Mouse (Mus musculus): Measurements from ENCODE around the gene Kcnq4. TPM values are rescaled to one million over a fixed set of nuclear protein-coding genes. Genes with fewer than 3 reads are reported as not detected.
A peak's percentile ranks its signal among the peaks of the same experiment; 100 is the strongest.

Kcnq4 gene
- total RNA-seq, 1 experiment: 0.45 TPM

DNA sequence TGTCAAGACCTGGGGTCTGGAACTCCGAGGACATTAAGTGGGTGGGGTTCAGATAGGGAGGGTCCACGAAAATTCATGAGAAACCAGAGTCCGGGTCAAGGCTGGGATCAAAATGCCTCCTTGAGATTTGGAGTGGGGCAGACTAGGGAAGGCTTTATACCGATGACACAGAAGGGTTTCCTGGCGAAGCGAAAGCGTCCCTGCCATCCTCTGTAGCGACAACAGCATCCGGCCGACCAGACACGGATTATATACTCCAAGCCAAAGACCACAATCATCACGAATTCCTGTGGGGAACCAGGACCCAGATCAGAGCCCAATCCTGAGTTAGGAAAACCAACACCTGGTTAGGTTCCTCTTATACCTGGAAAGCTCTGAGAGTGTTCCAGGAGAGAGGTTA lies 31.6 kb downstream of the Kcnq4 start:
- H3K4me3 ChIP-seq (ENCODE audit: insufficient read depth in 1 of 2, low read depth in 1 of 2, low read length in 2 of 2, poor library complexity in 1 of 2, severe bottlenecking in 1 of 2): peak overlapping the region; percentile 5 to 42; a peak in 2 of 4 replicates
- no peaks in the 10 kb centered on the region for H3K36me3 ChIP-seq (ENCODE audit: control insufficient read depth, insufficient read depth, low read length, poor library complexity, severe bottlenecking)
- in situ Hi-C loops (cut with MboI; ENCODE audit: low sequenced_read_pairs in 2 of 2, unreplicated experiment in 2 of 2): no loop called here
- no peak for TF ChIP-seq HCFC1 (IDR thresholded peaks at IDR 0.05; ENCODE audit: borderline replicate concordance, insufficient read depth, low read length)
- no peak for TF ChIP-seq ZC3H11A (IDR thresholded peaks at IDR 0.05; ENCODE audit: borderline replicate concordance, low read depth, low read length)
- no peak for TF ChIP-seq CHD2 (IDR thresholded peaks at IDR 0.05; ENCODE audit: low read depth, low read length)
- no peak for TF ChIP-seq MAFK (IDR thresholded peaks at IDR 0.05; ENCODE audit: insufficient read depth, low read depth, low read length)
- no peak for TF ChIP-seq ZNF384 (IDR thresholded peaks at IDR 0.05; ENCODE audit: low read depth, low read length)
- H3K27ac ChIP-seq (ENCODE audit: insufficient read depth, low read depth, low read length, poor library complexity, severe bottlenecking): no peak overlapping the region
- no peaks in the 10 kb centered on the region for H3K9me3 ChIP-seq (ENCODE audit: control insufficient read depth, insufficient read depth, low read depth, low read length)
- H3K4me1 ChIP-seq (ENCODE audit: control insufficient read depth in 2 of 2, insufficient read depth in 2 of 2, low read length in 2 of 2, poor library complexity in 1 of 2): peaks cover 1 to 5% of the 10 kb centered on the region in 2 experiments; a peak in 1 of 4 replicates
- no peak overlapping the region for H3K9ac ChIP-seq (ENCODE audit: insufficient read depth, low read depth, low read length, poor library complexity, severe bottlenecking)
- no peak for DNase-seq (ENCODE audit: low read depth, low spot score)

DNA sequence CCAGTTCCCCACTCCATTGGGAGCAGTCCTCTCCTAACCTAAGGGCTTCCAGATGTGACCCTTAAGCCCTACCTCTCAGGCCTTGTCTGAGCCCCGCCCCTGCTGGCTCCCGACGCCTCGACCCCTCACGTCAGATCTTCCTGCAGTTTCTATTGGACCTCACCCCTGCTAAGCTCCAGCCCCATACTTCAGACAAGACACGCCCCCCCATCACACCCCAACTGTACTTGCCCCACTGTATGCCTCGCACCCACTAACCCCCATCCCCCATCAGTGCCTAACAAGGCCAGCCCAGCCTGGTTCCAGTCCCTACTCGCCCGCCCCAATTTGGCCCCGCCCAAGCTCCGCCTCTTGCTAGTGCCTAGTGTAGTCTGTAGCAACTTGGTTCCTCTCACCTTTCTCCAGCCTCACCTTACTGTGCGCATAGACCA lies 32.3 kb downstream of the Kcnq4 start:
- in situ Hi-C loops (cut with MboI; ENCODE audit: low sequenced_read_pairs in 2 of 2, unreplicated experiment in 2 of 2): no loop called here
- peaks cover 1 to 5% of the 10 kb centered on the region in 2 experiments; a peak in 1 of 4 replicates for H3K4me1 ChIP-seq (ENCODE audit: control insufficient read depth in 2 of 2, insufficient read depth in 2 of 2, low read length in 2 of 2, poor library complexity in 1 of 2)

DNA sequence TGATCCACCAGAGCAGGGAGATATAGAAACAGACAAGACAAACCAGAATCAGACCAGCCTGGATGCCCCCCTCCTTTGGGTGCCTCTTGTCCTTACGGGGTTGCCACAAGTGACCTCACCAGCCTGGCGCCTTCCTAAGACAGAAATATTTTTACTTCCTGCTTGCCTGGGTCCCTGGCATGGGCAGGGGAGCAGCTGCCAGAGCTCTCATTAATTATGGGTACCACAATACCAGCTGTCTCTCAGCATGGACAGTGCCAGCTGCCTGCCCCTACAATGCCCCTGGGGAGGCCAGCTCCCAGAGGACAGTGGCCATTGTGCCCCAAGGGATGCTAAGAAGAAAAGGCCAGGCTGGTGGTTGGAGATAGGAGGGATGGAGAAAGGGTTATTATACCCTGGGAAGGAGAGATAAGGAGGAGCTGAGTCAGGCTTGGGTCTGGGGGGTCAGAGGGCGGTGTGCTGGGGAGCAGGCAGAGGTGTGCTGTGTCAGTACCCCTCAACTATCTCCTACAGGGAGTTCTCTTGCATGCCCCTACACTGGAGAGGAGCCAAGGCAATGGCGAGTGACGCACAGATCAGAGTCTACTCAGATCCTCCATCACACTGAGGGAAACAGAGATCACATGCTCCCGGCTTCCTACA lies 34.4 kb downstream of the Kcnq4 start:
- no peak overlapping the region for H3K27ac ChIP-seq (ENCODE audit: insufficient read depth, low read depth, low read length, poor library complexity, severe bottlenecking)
- peaks cover 1 to 5% of the 10 kb centered on the region in 2 experiments; a peak in 1 of 4 replicates for H3K4me1 ChIP-seq (ENCODE audit: control insufficient read depth in 2 of 2, insufficient read depth in 2 of 2, low read length in 2 of 2, poor library complexity in 1 of 2)
- no peak for DNase-seq (ENCODE audit: low read depth, low spot score)
- no peaks in the 10 kb centered on the region for H3K9me3 ChIP-seq (ENCODE audit: control insufficient read depth, insufficient read depth, low read depth, low read length)
- no peak overlapping the region for H3K9ac ChIP-seq (ENCODE audit: insufficient read depth, low read depth, low read length, poor library complexity, severe bottlenecking)
- no peaks in the 10 kb centered on the region for H3K36me3 ChIP-seq (ENCODE audit: control insufficient read depth, insufficient read depth, low read length, poor library complexity, severe bottlenecking)
- no peak for TF ChIP-seq MAFK (IDR thresholded peaks at IDR 0.05; ENCODE audit: insufficient read depth, low read depth, low read length)
- TF ChIP-seq CHD2 (IDR thresholded peaks at IDR 0.05; ENCODE audit: low read depth, low read length): no peak
- no peak for TF ChIP-seq ZC3H11A (IDR thresholded peaks at IDR 0.05; ENCODE audit: borderline replicate concordance, low read depth, low read length)
- TF ChIP-seq HCFC1 (IDR thresholded peaks at IDR 0.05; ENCODE audit: borderline replicate concordance, insufficient read depth, low read length): no peak
- TF ChIP-seq ZNF384 (IDR thresholded peaks at IDR 0.05; ENCODE audit: low read depth, low read length): no peak
- no peak overlapping the region for H3K4me3 ChIP-seq (ENCODE audit: insufficient read depth in 1 of 2, low read depth in 1 of 2, low read length in 2 of 2, poor library complexity in 1 of 2, severe bottlenecking in 1 of 2)
- in situ Hi-C loops (cut with MboI; ENCODE audit: low sequenced_read_pairs in 2 of 2, unreplicated experiment in 2 of 2): no loop called here

More for the DNA sequence above, 32.3 kb downstream of the Kcnq4 start:
- peak; percentile 73 for DNase-seq (ENCODE audit: low read depth, low spot score)
- Histone ChIP-seq H3K36me3 (ENCODE audit: control insufficient read depth, insufficient read depth, low read length, poor library complexity, severe bottlenecking) (no peaks in the 10 kb centered on the region), H3K9ac (ENCODE audit: insufficient read depth, low read depth, low read length, poor library complexity, severe bottlenecking) (no peak overlapping the region), H3K9me3 (ENCODE audit: control insufficient read depth, insufficient read depth, low read depth, low read length) (no peaks in the 10 kb centered on the region), H3K4me3 (ENCODE audit: insufficient read depth in 1 of 2, low read depth in 1 of 2, low read length in 2 of 2, poor library complexity in 1 of 2, severe bottlenecking in 1 of 2) (peak overlapping the region; percentile 5 to 42; a peak in 3 of 4 replicates), H3K27ac (ENCODE audit: insufficient read depth, low read depth, low read length, poor library complexity, severe bottlenecking) (no peak overlapping the region)
- TF ChIP-seq CHD2 (IDR thresholded peaks at IDR 0.05; ENCODE audit: low read depth, low read length) (no peak), MAFK (IDR thresholded peaks at IDR 0.05; ENCODE audit: insufficient read depth, low read depth, low read length) (no peak)

DNA sequence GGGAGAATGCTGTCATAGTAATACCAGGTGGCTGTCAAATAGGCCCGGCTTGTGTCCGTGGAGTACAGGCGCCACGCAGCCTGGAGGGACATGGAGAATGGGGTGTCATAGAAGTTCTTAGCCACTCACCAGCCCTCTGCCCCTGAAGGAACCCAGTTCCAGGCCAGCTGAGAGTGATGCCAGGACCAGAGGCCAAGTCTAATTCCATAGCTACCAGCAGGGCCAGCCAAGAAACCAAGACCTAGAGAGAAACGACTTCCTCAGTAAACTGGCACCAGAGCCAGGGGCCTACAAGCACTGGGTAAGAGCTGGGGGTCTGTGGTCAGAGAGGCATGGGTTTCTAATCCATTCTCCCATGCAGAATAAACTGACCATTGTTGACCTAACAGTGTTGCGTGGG lies 35.4 kb downstream of the Kcnq4 start:
- no peak overlapping the region for H3K9ac ChIP-seq (ENCODE audit: insufficient read depth, low read depth, low read length, poor library complexity, severe bottlenecking)

More for the DNA sequence above, 35.4 kb downstream of the Kcnq4 start:
- TF ChIP-seq HCFC1 (IDR thresholded peaks at IDR 0.05; ENCODE audit: borderline replicate concordance, insufficient read depth, low read length): no peak
- TF ChIP-seq MAFK (IDR thresholded peaks at IDR 0.05; ENCODE audit: insufficient read depth, low read depth, low read length): no peak
- TF ChIP-seq ZC3H11A (IDR thresholded peaks at IDR 0.05; ENCODE audit: borderline replicate concordance, low read depth, low read length): no peak
- no peak for TF ChIP-seq ZNF384 (IDR thresholded peaks at IDR 0.05; ENCODE audit: low read depth, low read length)
- no peak for TF ChIP-seq CHD2 (IDR thresholded peaks at IDR 0.05; ENCODE audit: low read depth, low read length)
- H3K27ac ChIP-seq (ENCODE audit: insufficient read depth, low read depth, low read length, poor library complexity, severe bottlenecking): no peak overlapping the region
- H3K4me1 ChIP-seq (ENCODE audit: control insufficient read depth in 2 of 2, insufficient read depth in 2 of 2, low read length in 2 of 2, poor library complexity in 1 of 2): peaks cover 1 to 5% of the 10 kb centered on the region in 2 experiments; a peak in 1 of 4 replicates
- in situ Hi-C loops (cut with MboI; ENCODE audit: low sequenced_read_pairs in 2 of 2, unreplicated experiment in 2 of 2): no loop called here
- no peaks in the 10 kb centered on the region for H3K9me3 ChIP-seq (ENCODE audit: control insufficient read depth, insufficient read depth, low read depth, low read length)
- no peaks in the 10 kb centered on the region for H3K36me3 ChIP-seq (ENCODE audit: control insufficient read depth, insufficient read depth, low read length, poor library complexity, severe bottlenecking)
- DNase-seq (ENCODE audit: low read depth, low spot score): no peak
- H3K4me3 ChIP-seq (ENCODE audit: insufficient read depth in 1 of 2, low read depth in 1 of 2, low read length in 2 of 2, poor library complexity in 1 of 2, severe bottlenecking in 1 of 2): no peak overlapping the region

Data from ES-E14 (cell line).